Mouse (Mus musculus) heart, postnatal 25 days (tissue): ENCODE data around the gene Acly. TPM values are rescaled to one million over a fixed set of nuclear protein-coding genes. Genes with fewer than 3 reads are reported as not detected.

Experiments
- DNase-seq: peaks from one replicate; pipeline ENCODE4 v3.0.0; 2022; ENCODE audit warnings: low spot score
- intact Hi-C: fragments of 180-260 bp; cut with DNase I; formaldehyde crosslinking; loops from one replicate; pipeline ENCODE4 v1.15.1; 2025
- total RNA-seq, 2 experiments: library from RNA; stranded (reverse); gene quantifications; 2 replicates each; pipeline ENCODE4 v1.2.3; 2021

The Acly gene
- total RNA-seq = 10 to 100 TPM; 31.6 to 41.6 TPM

GRCm38 (mm10) chr11:100527458-100528374 lies at the start of gene Acly:
Gene Acly, minus strand, starts transcription at chr11:100528000.
- DNase-seq = peak; percentile 97
- intact Hi-C loops = no loop called here

GRCm38 (mm10) chr11:100576256-100576655 lies 48.5 kb upstream of the Acly start:
- intact Hi-C loops = no loop called here
- DNase-seq = no peak

- intact Hi-C loops = no loop called here
- DNase-seq = no peak
Measured at GRCm38 (mm10) chr11:100575484-100575855, 47.7 kb upstream of the Acly start.

GRCm38 (mm10) chr11:100574708-100575483 lies 47.1 kb upstream of the Acly start, which contains the start of gene Cnp:
Gene Cnp, plus strand, starts transcription at chr11:100574904.
- intact Hi-C loops = loop anchor here (5.0 kb wide), 2 partner anchors 47 to 187 kb away; partner anchors contain the start of genes Dnajc7 and Hcrt

GRCm38 (mm10) chr11:100574188-100574587 lies 46.4 kb upstream of the Acly start:
- intact Hi-C loops = loop anchor here (5.0 kb wide), 2 partner anchors 48 to 188 kb away; partner anchors contain the start of genes Dnajc7 and Hcrt
- no peak for DNase-seq

More at GRCm38 (mm10) chr11:100574708-100575483, 47.1 kb upstream of the Acly start, which contains the start of gene Cnp:
- DNase-seq = peak; percentile 70

GRCm38 (mm10) chr11:100571202-100571567 lies 43.4 kb upstream of the Acly start:
- intact Hi-C loops = loop anchor here (1.0 to 5.0 kb wide), 4 partner anchors 51 to 191 kb away; partner anchors contain the start of genes Dnajc7 and Hcrt
- DNase-seq = no peak

GRCm38 (mm10) chr11:100570430-100571201 lies 42.8 kb upstream of the Acly start:
- peak; percentile 20 for DNase-seq
- intact Hi-C loops = loop anchor here (1.0 to 5.0 kb wide), 4 partner anchors 52 to 192 kb away; partner anchors contain the start of genes Dnajc7 and Hcrt

GRCm38 (mm10) chr11:100569789-100570188 lies 42.0 kb upstream of the Acly start:
- no peak for DNase-seq
- intact Hi-C loops = loop anchor here (2.0 to 5.0 kb wide), 3 partner anchors 53 to 193 kb away; partner anchors contain the start of genes Dnajc7 and Hcrt

- DNase-seq = no peak
- intact Hi-C loops = no loop called here
Measured at GRCm38 (mm10) chr11:100568692-100569091, 40.9 kb upstream of the Acly start.

GRCm38 (mm10) chr11:100567815-100568245 lies 40.0 kb upstream of the Acly start:
- DNase-seq = no peak
- intact Hi-C loops = no loop called here

GRCm38 (mm10) chr11:100567229-100567628 lies 39.4 kb upstream of the Acly start:
- intact Hi-C loops = no loop called here
- DNase-seq = no peak

GRCm38 (mm10) chr11:100564703-100565102 lies 36.9 kb upstream of the Acly start:
- intact Hi-C loops = no loop called here
- DNase-seq = no peak

- intact Hi-C loops = no loop called here
- DNase-seq = no peak
Measured at GRCm38 (mm10) chr11:100564297-100564696, 36.5 kb upstream of the Acly start.

- intact Hi-C loops = no loop called here
Measured at GRCm38 (mm10) chr11:100561748-100562147, 33.9 kb upstream of the Acly start.

GRCm38 (mm10) chr11:100559476-100559875 lies 31.7 kb upstream of the Acly start:
- intact Hi-C loops = no loop called here
- DNase-seq = no peak

More at GRCm38 (mm10) chr11:100561748-100562147, 33.9 kb upstream of the Acly start:
- DNase-seq = no peak

- intact Hi-C loops = no loop called here
- no peak for DNase-seq
Measured at GRCm38 (mm10) chr11:100557563-100557962, 29.8 kb upstream of the Acly start.

GRCm38 (mm10) chr11:100555583-100555982 lies 27.8 kb upstream of the Acly start:
- DNase-seq = no peak
- intact Hi-C loops = loop anchor here (1.0 to 2.0 kb wide), 3 partner anchors 43 to 129 kb away; no protein-coding TSS in a partner anchor

- intact Hi-C loops = no loop called here
Measured at GRCm38 (mm10) chr11:100552842-100553241, 25.0 kb upstream of the Acly start.

GRCm38 (mm10) chr11:100550101-100550500 lies 22.3 kb upstream of the Acly start:
- intact Hi-C loops = no loop called here

More at GRCm38 (mm10) chr11:100552842-100553241, 25.0 kb upstream of the Acly start:
- DNase-seq = no peak

More at GRCm38 (mm10) chr11:100550101-100550500, 22.3 kb upstream of the Acly start:
- DNase-seq = no peak
